Mouse (Mus musculus) left cerebral cortex, adult 9 months (tissue): ENCODE measurements at regions not wholly inside any gene's neighbourhood (a gene's known extent, or its start where the extent isn't known, plus 50 kb on each side); places are given as distances from the start of the nearest gene placed in this dataset.

Experiments
- DNase-seq, 2 experiments: peaks; one replicate each; pipeline ENCODE4 v3.0.0; 2022; ENCODE audit warnings: low spot score in 2 of 2

DNA sequence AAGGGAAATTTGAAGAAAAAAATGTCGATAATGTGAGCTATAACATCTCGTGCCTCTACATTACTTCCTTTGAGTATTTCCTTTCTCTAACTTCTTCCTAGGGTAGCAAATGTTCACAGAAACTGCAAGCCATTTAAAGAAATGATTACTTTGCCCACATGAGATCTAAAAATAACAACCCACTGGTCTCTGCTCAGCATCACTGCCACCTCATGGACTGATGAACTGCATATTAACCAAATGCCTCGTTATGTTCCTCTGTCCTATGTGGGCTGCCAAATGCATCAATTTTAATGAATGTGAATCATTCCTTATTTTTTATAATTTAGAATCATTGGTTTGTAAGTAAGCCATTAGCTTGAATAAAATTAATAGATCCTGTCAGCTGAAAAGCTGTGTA, 590.0 kb upstream of the Nr3c2 start:
- DNase-seq, result no peak

- no peak for DNase-seq
Observed at GRCm38 (mm10) chr8:76328540-76328939, 570.7 kb upstream of the Nr3c2 start.

- DNase-seq, result no peak
Observed at GRCm38 (mm10) chr8:76343072-76343471, 556.2 kb upstream of the Nr3c2 start.

DNA sequence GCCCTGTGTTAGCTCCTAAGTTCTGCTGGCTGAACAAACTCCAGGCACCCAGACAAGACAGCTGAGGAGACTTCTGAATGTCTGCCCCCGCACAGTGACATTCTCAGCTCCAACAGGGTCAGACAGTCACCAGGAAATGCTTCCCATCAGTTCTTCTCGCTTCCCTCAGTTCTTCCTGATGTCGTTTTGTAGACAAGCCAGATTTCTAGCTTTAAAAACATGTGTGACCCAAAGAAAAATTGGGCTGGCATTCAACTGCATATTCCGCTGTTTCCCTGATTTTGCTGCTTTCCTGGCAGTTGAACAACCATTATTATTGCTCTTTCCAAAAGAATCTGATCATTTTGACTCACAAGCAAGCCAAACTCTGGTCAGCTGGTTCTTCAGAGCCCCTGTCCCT, 553.1 kb upstream of the Nr3c2 start:
- DNase-seq, result no peak

DNA sequence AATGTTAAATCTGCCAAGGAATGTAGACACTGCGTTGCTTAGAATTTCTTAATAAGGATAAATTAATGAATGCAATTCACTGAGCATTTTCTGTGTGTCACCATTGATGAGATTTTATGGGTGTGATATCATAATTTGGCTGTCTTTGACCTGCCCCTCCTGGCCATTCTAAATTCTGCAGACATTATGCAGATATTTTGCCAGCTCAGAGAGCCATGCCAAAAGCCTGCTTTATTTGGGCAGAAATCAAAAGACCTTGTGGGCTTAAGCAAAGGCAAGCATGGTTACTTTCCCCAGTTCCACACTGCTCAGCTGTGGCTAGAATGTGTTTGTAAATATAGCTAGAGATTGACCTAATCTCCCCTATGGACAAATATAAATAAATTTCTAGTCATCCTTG, 552.4 kb upstream of the Nr3c2 start:
- DNase-seq, result peak in 1 of 2 experiments; percentile 4

GRCm38 (mm10) chr8:76374314-76374713, 524.9 kb upstream of the Nr3c2 start:
- DNase-seq, result no peak

DNA sequence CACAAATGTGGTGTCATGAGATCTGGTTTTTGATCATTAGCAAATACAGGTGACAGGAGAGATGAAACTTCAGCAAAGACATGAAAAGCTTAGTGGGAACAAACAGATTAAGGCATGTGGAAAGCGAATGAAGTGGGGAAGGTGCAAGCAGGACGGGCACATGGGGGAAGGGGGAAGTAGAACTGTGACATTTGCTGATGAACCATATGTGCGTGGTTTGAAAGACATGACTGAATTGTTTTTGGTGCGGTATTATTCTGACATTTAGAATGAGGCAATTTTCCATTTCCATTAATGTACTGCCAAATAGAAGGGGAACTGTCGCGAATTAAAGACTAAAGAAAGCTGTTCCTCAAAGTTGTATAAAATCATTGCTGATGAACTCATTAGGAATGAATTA, 521.5 kb upstream of the Nr3c2 start:
- DNase-seq, result no peak

DNA sequence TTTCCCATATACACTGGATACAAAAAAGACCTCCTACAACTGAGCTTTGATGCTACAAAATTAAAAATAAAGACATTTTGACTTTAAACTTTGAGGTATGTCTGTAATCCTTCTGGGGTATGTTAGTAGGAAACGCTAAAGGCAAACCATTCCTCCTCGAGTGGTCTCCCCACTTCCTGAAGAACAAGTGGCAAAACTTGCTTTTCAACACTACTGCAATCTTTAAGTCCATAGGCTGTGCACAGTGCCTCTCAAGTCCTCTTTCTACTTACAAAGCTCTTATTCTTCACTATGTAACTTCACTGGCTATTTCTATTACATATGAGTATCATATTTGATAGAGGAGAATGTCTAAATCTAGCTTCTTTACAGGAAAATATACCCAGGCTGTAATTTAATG, 517.6 kb upstream of the Nr3c2 start:
- no peak for DNase-seq

GRCm38 (mm10) chr8:76383583-76384281, 515.5 kb upstream of the Nr3c2 start:
- DNase-seq, result no peak

DNA sequence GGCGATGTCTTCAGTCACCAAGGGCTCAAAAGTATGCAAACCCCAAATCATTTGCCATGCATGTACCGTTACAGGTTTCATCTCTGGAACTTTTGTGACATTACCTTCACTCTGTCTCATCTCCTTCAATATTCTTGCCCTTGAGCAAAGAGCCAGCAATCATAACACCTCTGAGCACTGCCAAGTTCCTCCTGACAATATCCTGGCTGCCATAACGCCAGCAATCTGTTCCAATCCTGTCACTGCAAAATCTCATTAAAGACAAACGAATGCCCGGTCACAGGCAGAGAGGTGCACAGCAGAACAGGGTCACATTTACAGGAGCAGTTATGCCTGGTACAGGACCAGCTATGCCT, 515.0 kb upstream of the Nr3c2 start:
- no peak for DNase-seq

DNA sequence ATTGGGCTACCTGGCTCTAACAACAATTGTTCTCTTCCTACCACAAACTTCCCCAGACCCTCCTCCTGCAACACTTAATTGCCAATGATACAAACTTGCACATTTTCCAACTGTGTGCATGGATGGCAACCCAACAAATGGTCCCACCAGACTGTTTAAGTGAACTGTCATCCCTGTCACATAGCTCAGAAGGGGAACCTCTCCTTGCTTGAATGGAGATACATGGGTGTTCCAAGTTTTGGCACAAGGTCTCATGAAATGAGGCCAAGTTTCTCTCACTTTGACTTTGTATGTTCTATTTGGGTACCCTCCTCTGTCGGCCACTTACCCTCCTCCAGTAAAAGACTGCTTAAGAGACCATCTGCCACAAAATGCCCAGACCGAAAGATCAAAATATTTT, 507.2 kb upstream of the Nr3c2 start:
- no peak for DNase-seq

- DNase-seq, result no peak
Observed at GRCm38 (mm10) chr8:76422459-76422858, 476.8 kb upstream of the Nr3c2 start.

GRCm38 (mm10) chr8:76422861-76423532, 476.2 kb upstream of the Nr3c2 start:
- no peak for DNase-seq

GRCm38 (mm10) chr8:76429818-76430217, 469.4 kb upstream of the Nr3c2 start:
- DNase-seq, result no peak

GRCm38 (mm10) chr8:76432813-76433212, 466.4 kb upstream of the Nr3c2 start:
- no peak for DNase-seq

- no peak for DNase-seq
Observed at GRCm38 (mm10) chr8:76437951-76438350, 461.3 kb upstream of the Nr3c2 start.

- no peak for DNase-seq
Observed at GRCm38 (mm10) chr8:76474464-76475208, 424.6 kb upstream of the Nr3c2 start.

DNA sequence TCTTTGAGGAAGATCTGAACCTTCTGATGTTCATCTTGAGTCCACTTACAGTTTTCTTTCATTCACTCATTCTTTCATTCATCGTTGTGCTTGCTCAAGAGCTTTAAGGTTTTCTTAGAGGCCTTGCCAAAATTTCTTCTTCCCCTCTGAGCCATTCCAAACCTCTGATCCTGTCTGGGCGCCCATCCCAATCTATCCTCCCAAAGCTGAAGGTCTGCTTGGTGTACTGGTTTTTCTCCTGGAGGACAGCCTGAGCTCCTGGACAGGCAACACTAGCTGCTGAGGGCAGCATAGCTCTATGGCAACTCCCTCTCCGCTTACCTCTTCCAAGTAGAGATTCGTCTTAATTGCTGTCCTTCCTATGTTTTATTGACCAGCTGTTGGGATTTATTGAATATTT, 420.3 kb upstream of the Nr3c2 start:
- no peak for DNase-seq

GRCm38 (mm10) chr8:76503621-76504020, 395.6 kb upstream of the Nr3c2 start:
- no peak for DNase-seq

DNA sequence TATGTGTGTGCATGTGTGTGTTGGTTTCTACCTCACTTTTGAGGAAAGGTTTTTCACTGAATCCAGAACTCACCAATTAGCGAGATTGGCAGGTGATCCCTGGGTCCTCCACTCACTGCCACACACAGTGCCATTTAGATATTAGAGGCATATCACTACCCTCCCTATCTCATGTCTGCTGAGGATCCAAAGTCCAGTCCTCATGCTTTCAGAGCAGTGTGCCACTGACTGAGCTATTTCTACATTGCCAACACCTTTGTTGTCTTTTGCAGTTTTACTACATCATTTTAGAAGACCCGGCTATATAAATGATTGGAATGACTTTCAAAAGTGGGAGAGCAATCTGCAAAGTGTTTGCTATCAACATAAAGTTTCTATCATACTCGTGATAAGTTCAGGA, 392.0 kb upstream of the Nr3c2 start:
- no peak for DNase-seq

DNA sequence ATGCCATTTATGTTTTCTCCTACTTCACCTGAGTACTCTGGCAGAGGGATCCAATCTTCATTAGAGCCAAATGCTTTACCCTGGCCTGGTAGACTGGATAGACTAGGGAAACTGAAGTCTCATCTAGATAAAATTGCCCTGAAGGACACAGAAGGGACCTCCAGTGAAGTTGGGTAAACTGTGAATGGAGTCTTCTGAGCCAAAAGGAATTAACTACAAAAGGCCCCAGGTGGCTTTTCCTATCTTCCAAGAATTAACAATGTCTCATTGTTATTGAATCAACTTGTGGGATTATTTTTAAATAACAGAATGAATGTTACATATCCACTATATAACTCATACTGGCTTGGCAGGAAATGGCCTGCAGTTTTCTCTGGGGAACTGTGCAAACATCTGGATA, 390.0 kb upstream of the Nr3c2 start:
- DNase-seq, result no peak

DNA sequence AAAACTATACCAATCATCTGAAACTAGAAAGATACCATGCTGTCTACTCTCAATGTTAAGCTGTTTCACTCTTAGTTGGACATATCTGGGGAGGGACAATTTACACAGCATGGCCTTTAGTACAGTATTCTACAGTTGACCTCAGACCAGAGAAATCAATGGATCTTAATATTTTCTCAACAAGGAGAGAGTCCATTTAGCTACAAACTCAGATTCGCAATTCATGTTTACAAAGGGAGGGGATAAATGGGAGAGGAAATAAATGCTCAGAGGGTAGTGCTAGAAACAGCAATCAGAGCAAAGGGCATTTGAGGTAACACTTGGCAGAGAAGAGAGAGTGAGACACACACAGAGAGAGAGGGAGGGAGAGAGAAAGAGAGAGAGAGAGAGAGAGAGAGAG, 385.1 kb upstream of the Nr3c2 start:
- no peak for DNase-seq
